Mouse (Mus musculus) G1E (cell line): ENCODE results near the gene Tma7.

Source experiments
- CTCF ChIP-seq: IDR thresholded peaks from 2 replicates; pipeline ENCODE4 v1.5.1; 2012; ENCODE audit warnings: low read depth, low read length, inconsistent platforms, mixed read lengths
- GATA1 ChIP-seq: IDR thresholded peaks from 2 replicates; pipeline ENCODE4 v1.6.1; 2012; ENCODE audit warnings: borderline replicate concordance, low read length, inconsistent platforms, mixed read lengths
- GATA2 ChIP-seq: IDR thresholded peaks from 2 replicates; pipeline ENCODE4 v1.6.1; 2012; ENCODE audit warnings: low read depth, low read length, inconsistent platforms, borderline replicate concordance
- POLR2AphosphoS5 ChIP-seq: IDR thresholded peaks from 2 replicates; pipeline ENCODE4 v1.6.1; 2012; ENCODE audit warnings: low read depth, low read length, inconsistent platforms; ENCODE audit not compliant: insufficient replicate concordance
- TAL1 ChIP-seq: conservative IDR thresholded peaks from 2 replicates; pipeline ENCODE4 v1.6.1; 2012; ENCODE audit warnings: low read depth, low read length, inconsistent platforms, mixed read lengths

GRCm38 (mm10) chr9:109096251-109096661, 13.9 kb upstream of the Tma7 start:
- TF ChIP-seq CTCF: no peak
- no peak for TF ChIP-seq GATA1
- TF ChIP-seq TAL1: no peak
- TF ChIP-seq POLR2AphosphoS5: no peak
- no peak for TF ChIP-seq GATA2
